Mouse (Mus musculus): Measurements from ENCODE around the gene Rbm25.

- TF ChIP-seq CTCF (IDR thresholded peaks at IDR 0.05; ENCODE audit: insufficient read depth, low read length): no peak
- TF ChIP-seq POLR2A (IDR thresholded peaks at IDR 0.05; ENCODE audit: borderline replicate concordance, extremely low read depth, low read depth, low read length): no peak
Observed at GRCm38 (mm10) chr12:83709934-83710333, 78.9 kb downstream of the Rbm25 start.
